Mouse (Mus musculus) layer of hippocampus, adult 18-20 months (tissue): Measurements from ENCODE around the gene Inava. TPM values are rescaled to one million over a fixed set of nuclear protein-coding genes. Genes with fewer than 3 reads are reported as not detected.
A peak's percentile ranks its signal among the peaks of the same experiment; 100 is the strongest.

Source experiments
- DNase-seq, 2 experiments: peaks; one replicate each; pipeline ENCODE4 v3.0.0; 2022; ENCODE audit warnings: low spot score in 2 of 2
- total RNA-seq, 2 experiments: library from RNA; stranded (reverse); gene quantifications; 2 replicates each; pipeline ENCODE4 v1.2.3; 2021

Inava gene
- total RNA-seq, 2 experiments from 2014 or later: 2.7 to 3.0 TPM

DNA sequence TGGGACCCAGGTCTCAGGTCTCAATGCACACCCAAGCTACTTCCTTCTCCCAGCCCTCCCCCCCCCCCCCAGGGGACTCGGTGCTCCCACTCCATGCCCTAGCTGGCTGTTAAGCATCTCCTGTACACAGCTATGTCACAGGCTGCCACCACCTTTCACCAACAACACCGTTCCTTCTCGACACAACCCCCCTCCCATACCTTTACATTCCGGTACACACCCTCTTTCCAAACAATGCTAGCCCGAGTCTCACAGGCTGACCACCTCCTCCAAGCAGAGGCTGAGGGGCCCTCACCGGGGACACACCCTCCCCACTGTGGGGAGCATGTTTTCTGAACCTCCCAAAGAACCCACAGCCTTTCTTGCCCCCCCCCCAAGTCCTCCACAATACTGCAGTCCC lies 2.5 kb downstream of the Inava start:
- DNase-seq: no peak

DNA sequence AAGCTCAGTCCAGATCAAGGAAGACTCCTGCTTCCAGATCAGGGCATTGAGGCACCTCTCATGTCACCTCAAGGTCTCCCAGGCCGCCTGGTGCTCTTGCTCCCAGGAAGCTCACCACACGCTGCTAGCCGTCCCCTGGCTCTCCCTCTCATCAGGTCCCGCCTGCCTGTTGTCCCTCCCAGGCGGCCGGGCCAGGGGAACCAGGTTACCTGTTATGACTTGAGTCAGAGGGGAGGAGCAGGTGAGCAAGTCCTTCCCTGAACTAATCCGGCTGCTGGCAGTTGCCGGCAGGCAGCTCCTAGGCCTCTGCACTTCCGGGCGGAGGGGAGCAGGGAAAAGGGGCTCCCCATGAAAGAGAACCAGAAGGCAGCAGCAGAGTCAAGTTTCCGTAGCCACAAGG lies 3.9 kb downstream of the Inava start:
- DNase-seq: no peak

DNA sequence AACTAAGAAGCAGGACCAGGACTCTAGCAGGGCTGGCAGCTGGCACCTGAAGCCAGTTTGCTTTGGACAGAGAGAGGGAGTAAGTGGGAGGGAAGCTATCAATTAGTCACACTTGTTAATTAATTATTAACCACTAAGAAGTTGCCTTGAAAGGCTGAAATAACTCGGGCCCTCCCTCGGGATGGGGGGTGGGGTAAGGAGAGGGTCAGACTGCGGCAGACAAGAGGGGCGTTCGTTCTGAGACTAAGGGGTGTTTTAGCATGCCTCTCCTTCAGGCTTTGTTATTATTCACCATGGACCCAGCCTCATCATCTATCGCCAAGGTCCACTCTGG lies 5.1 kb downstream of the Inava start:
- no peak for DNase-seq

DNA sequence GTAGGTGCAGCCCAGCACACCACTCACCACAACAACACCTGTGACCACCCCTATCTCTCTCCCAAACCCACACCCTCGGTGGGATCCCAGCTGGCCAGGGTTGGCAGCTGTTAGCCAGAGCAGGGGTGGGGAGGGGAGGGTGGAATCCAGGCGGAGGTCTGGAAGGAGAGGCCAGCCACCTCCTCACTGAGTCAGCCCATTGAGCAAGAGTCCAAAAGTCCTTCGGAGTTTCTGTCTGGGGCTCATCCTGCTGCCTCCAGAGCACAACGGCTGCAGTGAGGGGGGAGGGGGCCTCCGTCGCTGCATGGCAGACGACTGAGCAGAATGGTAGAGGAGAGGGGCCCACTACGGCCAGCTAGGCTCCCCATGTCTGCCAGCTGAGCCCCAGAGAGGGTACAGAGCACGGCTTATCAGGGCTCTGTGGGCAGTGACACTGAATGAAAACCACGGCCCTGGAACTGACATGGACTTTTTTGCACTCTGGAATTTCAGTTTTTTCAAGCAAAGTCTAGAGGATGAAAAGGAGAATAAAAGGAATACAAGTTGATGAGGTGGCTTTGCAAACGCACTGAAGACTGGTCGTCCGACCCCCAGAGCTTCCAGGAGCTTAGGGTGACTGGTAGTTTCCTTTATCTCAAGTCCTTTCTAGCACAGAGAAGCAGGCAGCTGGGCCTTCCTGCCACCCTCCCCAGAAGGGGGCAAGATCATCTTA lies 5.6 kb downstream of the Inava start:
- DNase-seq: no peak

DNA sequence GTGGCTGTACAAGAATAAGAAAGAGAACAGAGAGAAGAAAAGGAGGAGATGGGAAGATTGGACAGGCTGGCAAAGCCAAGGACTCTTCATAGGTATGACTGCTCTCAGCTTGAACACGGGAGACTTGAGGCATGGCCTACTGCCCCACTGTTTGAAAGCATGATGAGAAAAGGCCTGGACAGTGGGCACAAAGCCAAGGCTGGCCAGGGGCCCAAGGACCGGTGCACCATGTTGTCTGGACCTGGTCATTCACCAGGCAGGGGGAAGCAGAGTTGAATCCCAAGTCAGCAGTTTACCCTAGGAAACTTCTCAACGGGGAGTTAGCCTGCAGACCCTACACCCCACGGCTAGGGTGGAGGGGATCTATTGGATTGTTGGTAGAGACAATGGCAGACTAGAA lies 6.2 kb downstream of the Inava start:
- DNase-seq: no peak

DNA sequence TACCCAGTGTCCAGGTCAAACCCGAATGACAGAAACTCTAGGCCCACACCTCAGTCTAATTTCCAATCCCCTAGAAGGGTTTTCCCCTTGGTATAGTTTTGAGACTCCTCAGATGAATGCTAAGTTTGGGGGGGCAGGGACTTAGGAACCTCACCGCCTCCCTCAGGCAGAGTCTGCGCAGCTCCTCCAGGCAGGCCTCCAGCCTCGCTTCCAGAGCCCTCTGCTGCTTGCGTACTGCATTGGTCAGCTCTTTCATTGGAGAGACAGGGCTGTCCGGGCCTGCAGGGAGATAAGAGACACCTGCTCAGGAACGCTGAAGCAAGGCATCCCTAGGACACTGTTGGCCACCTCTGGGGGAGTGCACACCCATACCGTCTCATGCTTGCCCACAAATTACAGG lies 7.4 kb downstream of the Inava start:
- no peak for DNase-seq

DNA sequence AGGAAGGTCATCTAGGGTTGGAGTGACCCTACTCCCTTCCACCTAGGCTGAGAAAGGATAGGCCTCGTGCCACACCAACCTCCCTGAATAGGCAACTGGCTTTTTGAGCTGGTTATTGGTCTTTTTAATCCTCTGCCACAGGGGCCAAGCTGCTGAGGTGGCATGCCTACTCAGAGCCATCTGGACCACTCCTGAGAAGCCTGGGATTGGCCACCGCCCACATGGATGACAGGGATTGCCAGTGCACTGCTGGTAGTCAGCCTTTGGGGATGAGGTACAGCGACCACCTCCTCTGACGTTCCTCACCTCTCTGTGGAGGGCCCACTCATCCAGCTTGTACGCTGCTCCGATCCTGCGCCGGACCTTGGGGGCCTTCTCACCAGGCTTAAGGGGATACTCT lies 8.2 kb downstream of the Inava start:
- DNase-seq: no peak

DNA sequence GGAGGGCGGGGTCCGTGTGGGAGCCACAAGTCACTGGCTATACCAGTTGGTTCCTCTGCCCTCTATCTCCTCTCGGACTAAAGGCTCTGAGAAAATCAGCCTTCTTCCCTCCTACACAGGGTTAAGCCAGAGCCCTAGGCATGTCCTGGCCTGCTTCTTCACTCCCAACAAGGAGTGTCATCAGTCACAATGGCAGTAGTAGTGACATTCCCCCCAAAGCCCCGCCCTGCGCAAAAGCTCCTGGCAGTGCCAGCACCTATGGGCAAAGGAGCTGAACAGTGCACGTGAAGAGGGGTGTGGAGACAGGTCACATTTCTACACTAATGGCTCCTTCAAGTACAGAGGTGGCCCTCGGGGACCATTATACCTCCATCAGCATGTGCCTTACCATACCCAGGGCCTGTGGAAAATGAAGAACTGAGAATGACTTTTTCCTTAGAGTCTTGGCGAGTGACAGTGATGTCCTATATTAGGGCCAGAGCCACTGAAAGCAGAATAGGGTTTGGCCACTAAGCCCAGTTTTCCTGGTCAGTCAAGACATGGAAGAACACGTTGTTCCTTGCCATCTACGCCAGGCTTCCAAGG lies 10.2 kb downstream of the Inava start:
- no peak for DNase-seq

DNA sequence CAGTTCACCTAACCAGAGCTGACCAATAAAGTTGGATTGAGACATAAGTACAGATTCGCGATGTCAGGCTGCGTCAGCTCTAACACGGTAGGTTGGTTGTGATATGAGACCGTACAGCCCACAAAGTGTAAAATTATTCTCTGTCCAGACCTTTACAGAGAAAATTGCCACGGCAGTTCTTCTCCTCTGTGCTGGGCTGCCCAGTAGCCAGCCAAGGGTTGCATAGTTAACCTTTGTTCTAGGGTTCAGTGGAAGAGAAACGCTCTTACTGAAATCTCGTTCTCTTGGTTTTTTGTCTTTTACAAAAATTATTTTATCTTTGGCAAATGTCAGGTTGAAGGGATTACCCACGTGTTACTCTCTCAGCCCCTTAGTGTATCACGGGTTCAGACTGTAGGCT lies 11.7 kb downstream of the Inava start:
- no peak for DNase-seq

DNA sequence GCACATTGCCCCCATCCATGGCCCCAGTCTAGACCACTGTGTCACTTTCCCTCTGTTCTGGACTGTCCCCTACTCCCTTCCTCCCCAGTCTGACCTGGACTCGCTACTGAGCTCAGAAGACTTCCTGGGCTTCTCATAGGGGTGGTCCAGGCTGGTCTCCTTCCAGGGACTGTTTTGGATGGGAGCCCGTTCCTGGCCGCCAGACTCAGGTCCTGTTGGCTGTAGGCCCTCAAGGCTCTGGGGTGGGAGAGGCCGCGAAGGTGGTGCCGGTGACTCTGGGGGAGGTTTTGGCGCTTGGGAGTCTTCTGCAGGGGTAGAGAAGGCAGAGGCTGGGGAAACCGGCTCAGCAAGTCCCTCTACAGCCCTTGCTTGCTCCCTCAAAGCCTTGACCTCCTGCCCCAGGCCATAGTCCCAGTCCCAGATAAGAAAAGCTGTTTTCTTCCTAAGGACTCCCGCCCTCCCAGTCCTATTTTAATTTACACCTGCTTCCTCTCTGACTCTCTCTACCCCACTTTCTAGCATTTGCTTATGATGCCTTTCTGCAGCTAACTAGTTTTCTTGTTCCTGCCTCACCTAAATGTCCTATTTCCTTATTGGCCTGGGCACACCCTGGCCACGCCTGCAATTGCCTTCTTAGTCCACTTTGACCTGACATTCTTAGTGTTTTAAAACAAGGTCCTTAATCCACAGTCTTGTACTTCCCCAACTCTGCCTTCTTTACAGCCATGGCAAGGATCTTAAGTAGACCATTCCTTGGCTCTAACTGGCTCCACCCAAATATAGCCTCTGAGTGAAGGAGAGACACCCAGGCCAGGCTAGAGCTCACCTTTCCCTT lies 13.8 kb downstream of the Inava start:
- DNase-seq: no peak

DNA sequence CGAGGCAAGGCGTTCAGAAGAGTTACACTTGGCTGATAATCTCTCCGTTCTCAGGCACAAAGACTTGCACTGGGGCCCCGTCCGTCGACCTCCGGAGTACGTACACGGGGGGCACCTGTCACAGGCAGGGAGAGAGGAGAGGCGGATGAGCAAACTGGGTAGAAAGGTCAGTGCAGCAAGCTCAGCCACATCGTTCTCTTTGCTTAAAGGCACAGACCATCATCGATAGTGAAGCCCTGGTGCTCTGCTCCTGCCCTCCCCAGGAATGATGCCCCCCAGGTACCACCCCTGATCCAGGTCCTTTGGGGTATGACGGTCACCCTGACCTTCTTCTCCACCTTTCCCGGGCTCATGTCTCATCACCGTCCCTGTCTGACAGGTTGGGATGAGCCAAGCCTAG lies 19.8 kb downstream of the Inava start:
- no peak for DNase-seq

DNA sequence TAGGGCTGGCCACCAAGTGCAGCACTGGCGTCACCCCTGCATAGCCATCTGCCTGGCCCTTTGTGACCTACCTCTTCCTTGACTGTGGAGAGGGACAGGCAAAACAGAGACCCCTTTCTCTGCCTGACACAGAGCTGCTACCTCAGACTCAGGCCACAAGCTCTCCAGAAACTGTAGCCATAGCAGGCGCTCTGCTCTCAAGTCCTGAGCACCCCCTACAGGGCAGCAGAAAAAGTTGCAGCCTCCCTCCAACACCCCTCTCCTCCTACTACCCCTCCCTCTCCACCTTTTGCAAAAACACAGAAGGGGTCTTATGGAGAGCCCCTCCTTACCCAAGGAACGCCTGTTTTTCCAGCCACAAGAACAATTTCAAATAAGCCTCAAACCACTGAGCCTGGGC lies 21.3 kb downstream of the Inava start, which contains the start of gene Mroh3:
Gene Mroh3 (minus strand): TSS at position 26 of the 400 bp plus-strand sequence.
- DNase-seq: peak in 1 of 2 experiments; percentile 19

DNA sequence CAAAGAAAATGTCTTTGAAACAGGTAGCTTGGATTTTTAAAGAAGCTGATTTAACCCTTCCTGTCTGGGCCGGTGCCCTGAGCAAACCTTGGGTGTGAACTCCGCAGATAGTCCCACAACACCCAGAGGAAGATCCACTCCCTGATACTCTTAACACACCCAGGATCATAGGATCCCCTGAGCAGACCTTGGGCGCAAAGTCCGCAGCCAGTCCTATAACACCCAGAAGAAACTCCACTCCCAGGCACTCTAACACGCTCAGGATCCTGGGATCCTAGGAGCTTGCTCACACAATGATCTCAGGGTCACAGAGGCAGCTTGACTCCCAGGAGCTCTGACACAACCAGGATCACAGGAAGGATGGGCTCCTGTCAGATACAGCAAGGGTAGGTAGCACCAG lies 44.0 kb downstream of the Inava start:
- no peak for DNase-seq

DNA sequence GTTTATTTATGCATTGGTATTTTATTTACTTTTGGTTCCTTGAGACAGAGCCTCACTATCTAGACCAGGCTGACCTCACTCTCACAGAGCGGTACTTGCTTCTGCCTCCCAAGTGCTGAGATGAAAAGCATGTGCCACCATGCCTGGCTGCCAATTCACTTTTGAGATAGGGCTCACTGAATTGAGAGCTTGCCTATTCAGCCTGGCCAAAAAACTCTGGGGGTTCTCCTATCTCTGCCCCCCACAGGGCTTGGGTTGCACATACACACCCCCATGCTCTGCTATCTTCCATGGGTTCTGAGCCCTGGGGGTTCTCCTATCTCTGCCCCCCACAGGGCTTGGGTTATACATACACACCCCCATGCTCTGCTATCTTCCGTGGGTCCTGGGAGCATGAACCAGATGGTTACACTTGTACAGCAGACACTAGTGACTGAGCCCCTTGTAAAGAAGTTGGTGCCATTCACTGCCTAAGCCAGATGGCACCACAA lies 54.5 kb downstream of the Inava start:
- DNase-seq: no peak

DNA sequence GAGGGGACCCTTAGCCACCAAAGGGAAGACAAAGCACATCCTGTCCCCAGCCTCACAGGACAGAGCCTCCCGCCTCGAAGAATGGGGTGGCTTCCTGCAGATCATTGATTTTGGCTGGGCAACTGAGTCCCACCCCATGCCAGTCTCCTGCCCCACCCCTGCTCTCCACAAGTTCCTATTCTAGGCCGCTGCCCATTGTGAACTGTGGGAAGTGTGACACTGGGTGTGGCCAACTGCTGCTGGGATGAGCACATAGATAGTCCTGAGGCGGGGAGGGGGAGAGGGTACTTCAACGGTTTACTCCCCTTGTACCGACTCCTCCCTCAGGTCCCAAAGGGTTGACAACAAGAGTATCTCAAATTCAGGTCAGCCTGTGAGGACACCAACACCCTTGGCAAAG lies 55.3 kb downstream of the Inava start:
- no peak for DNase-seq

DNA sequence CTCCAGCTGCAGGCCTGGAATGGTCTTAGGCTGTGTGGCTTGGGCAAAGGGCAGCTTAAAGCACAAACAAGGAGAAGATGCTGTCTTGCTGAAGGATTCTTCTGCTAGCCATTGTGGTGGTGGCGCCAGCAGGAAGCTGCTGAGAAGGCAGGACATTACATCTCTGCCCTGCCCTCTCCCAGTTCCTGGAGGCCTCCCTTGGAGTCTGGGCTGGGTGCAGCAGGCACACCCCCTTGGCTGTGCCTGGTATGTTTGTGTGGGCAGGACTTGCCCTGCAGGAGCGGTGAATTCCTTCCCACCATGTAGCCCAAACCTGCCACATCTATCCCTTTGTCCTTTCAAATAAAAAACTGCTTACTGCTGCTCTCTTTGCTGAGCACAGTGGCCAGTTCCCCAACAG lies 57.0 kb downstream of the Inava start:
- DNase-seq: no peak

DNA sequence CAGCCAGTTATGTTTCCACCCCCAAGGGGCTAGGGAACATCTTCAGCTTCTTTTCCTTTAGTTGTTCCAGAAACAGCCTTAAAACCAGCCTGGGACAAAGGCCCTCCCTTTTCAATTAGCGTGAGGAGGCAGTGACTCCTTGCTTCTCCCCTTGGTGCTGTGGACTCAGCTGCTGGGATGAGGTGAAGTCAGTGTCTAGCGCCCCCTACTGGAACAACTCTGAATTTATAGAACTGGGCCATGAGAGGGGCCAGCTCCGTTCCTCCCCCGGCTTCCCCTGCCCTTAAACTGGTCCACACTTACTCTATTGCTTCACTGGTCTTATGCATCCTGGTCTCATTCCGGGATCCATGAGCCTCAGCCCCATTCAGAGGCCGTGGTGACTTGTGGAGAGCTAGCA lies 58.9 kb downstream of the Inava start:
- peak in 1 of 2 experiments; percentile 63 for DNase-seq

DNA sequence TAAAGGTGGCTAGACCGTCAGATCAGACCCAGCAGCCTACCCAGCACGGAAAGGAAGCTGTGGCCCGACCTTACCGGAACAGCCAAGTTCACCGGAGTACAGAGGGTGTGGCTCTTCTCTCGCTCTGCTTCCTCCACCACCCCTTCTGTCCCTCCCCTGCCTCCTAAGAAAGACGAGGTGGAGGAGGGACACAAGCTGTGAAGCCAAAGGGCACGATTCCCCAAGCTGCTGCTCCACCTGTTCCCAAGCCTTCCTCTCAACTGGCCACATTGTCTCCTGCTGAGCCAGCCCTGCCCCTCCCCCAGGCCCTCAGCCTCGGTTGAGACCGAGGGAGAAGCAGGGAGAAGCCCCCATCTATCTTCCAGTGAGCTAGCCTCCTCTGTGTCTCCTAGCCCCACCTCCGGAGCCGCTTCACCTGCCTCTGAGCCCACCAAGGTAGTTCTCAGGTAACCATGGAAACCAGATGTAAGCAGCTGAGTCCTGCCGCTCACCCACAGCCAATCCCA lies 59.9 kb downstream of the Inava start:
- no peak for DNase-seq

DNA sequence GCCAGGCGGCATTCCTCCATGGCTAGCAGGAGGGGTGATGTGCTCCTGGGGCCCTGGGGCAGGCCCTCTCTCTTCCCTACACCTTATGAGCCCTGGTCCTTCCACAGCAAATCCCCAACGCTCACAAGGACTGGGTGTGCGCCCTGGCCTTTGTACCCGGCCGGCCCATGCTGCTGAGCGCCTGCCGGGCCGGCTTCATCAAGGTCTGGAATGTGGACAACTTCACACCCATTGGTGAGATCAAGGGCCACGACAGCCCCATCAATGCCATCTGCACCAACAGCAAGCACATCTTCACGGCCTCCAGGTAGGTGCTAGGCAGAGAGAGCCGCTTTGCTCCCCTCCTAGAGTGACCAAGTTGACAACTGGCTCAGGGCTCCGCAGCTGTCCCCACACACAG lies 61.4 kb downstream of the Inava start:
- DNase-seq: no peak

DNA sequence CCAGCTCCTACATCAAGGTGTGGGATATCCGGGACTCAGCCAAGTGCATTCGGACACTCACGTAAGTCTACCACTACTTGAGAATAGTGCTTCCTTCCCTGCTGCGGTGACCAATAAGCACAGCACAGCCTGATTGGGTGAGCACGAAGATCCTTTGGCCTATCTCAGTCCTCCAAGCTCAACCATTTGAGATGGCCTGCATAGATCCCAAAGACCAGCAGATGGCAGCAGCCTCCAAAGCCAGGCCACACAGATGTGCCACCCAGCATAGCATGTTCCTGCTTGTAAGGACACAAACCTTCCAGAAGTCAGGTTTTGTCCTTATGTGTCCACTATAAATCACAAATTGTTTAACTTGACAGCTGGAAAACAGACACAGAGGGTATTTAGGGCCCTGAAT lies 64.0 kb downstream of the Inava start:
- DNase-seq: peak; percentile 54 to 84

DNA sequence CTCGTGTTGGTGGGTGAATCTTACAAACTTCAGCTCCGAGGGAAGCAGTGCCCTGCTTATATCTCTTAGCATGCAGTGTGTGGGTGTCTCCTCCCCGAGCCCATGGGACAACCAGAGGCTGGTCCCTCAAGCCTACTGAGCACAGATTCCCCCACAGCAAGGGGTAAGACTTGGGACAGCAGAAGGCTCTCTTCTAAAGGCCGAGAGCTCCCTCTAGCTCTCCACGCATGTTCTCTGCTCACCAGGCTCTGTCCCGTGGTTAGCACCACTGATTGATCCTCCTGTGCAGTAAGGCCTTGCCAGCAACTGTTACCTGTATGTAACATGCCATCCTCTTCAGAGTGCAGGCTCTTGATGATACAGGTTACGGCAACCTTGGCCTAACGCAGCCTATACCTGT lies 66.4 kb downstream of the Inava start:
- DNase-seq: peak in 1 of 2 experiments; percentile 74

DNA sequence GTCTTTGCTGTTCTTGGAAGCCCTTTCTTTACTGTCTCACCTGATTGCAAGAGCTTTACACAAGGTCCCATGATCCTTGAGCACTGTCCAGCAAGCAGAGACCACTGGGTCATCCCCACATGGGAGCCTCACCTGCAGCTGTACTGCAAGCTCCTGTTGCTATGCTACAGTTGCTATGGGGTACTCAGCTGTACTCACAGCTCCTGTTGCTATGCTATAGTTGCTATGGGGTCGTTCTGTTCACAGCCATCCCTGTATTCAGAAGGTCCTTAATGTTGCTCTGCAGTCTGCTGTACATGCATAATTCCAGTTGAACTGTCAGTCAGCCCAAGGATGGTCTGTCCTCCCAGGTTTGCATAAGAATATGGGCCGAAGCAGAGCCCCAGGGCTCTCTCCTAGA lies 68.6 kb downstream of the Inava start:
- DNase-seq: no peak
